Mouse (Mus musculus): ENCODE measurements at regions not wholly inside any gene's neighbourhood (a gene's known extent, or its start where the extent isn't known, plus 50 kb on each side); places are given as distances from the start of the nearest gene placed in this dataset.

DNA sequence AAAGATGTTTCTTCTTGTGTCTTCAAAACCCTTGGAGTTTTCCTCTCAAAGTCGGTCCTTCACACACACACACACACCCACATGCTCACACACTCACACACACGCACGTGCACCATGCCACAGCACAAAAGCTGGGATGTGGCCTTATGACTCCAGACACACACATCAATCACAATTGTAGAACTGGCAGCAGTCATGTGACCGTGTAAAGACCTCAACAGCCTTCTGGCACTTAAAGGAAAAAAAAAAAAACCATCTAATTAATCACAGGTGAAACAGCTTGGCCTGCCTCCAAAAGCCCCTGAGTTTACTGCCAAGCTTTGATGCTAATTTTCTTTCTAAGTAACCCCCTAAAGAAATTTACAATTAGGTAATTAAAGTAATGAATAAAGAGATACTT lies 147.1 kb downstream of the Gm45692 start:
- ATAC-seq (replicated peaks; ENCODE audit: low FRiP score) = no peak
- no peak overlapping the region for H3K4me3 ChIP-seq (replicated peaks)
- peaks cover 31% of the 10 kb centered on the region for H3K4me1 ChIP-seq
- no peaks in the 10 kb centered on the region; the same call in 1 of the 2 replicates for H3K9me3 ChIP-seq (replicated peaks)
- H3K36me3 ChIP-seq = no peaks in the 10 kb centered on the region
- no peak overlapping the region for H3K4me2 ChIP-seq
- H3K27ac ChIP-seq = no peak overlapping the region
- H3K27me3 ChIP-seq = no peaks in the 10 kb centered on the region
- WGBS = 31% methylated on average over 4 of the region's 4 CpGs
- H3K9ac ChIP-seq = no peak overlapping the region

DNA sequence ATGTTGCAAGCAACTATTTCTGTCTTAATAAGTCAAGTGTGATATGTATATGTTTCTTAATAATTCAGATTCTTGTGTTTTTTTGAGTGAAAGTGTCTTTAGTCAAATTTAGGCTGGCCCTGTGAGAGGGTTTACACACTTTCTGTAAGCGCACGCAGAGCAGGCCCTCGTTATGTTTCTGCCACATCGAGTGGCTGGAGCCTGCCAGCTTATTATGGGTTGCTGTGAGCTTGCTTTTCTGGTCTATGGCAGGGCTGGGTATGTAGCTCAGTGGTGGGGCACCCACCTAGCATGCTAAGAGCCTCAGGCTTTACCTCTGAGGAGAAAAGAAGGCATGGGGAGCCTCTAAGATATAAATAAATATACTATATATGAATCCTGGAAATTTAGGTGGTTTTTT lies 148.2 kb downstream of the Gm45692 start:
- 78% methylated on average over 4 of the region's 4 CpGs for WGBS

DNA sequence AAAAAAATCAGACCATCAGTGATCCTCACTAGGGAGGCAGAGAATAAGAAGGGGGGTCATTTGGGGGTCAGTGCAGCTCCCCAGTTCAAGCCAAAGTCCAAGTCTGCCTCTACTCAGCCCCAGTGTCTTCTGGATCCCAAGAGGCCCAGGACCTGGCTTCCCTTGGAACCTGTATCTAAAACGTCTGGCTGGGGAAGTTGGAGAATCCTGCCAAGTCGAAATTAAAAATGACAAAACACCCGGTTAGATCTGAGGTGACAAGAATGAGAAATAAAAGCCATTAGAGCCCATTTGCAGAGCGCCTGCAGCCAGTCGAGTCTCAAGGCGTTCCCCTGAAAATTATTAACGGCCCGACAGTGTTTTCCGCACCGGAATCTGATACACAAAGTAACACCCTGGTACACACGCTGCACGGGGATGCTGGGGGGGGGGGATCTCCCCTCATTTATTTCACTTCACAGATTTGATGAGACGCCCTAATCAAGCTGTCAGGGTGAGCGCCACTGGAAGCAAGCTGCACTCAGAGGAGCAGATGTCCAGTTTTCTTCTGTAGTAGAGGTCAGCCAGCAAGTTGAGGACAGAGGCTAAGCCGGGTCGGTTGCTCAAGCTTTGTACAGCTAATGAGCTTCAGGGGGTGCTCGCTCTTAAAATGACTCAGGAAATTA lies 149.5 kb downstream of the Gm45692 start:
- H3K27ac ChIP-seq = peak overlapping the region; percentile 2; the same call in 1 of the 2 replicates
- no peaks in the 10 kb centered on the region for H3K9me3 ChIP-seq (replicated peaks)
- H3K9ac ChIP-seq = no peak overlapping the region
- H3K4me3 ChIP-seq (replicated peaks) = no peak overlapping the region
- ATAC-seq (replicated peaks; ENCODE audit: low FRiP score) = no peak
- peaks cover 11% of the 10 kb centered on the region; the same call in 1 of the 2 replicates for H3K27me3 ChIP-seq
- WGBS = 17% methylated on average over 17 of the region's 17 CpGs
- H3K4me1 ChIP-seq = peaks cover 46% of the 10 kb centered on the region
- no peak overlapping the region for H3K4me2 ChIP-seq
- no peaks in the 10 kb centered on the region for H3K36me3 ChIP-seq

More for the DNA sequence above, 148.2 kb downstream of the Gm45692 start:
- no peak overlapping the region for H3K4me2 ChIP-seq
- H3K27ac ChIP-seq = no peak overlapping the region
- peaks cover 5% of the 10 kb centered on the region; the same call in 1 of the 2 replicates for H3K27me3 ChIP-seq
- H3K4me3 ChIP-seq (replicated peaks) = no peak overlapping the region
- H3K9me3 ChIP-seq (replicated peaks) = no peaks in the 10 kb centered on the region; the same call in 1 of the 2 replicates
- H3K9ac ChIP-seq = no peak overlapping the region
- H3K4me1 ChIP-seq = peaks cover 33% of the 10 kb centered on the region
- H3K36me3 ChIP-seq = no peaks in the 10 kb centered on the region
- ATAC-seq (replicated peaks; ENCODE audit: low FRiP score) = no peak

DNA sequence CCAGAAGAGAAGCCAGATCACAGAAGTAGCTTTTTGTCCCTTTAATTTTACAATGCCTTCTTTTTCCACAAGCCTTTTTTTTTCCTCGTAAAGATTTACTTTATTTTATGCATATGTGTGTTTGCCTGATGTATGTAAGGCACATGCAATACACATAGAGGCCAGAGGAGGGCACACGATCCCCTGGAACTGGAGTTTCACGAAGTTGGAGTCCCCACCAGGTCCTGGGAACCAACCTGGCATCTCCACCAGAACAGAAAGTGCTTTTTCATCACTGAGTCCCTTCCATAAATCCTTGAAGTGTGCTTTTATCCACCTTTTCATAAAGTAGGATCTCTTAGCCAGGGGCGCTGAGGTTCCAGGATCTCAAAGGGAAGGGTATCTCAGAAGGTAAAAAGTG lies 152.8 kb downstream of the Gm45692 start:
- 46% methylated on average over 4 of the region's 4 CpGs for WGBS
- ATAC-seq (replicated peaks; ENCODE audit: low FRiP score) = no peak
- Histone ChIP-seq H3K9ac (no peak overlapping the region), H3K27ac (no peak overlapping the region), H3K4me1 (peaks cover 31% of the 10 kb centered on the region), H3K4me2 (no peak overlapping the region), H3K4me3 (replicated peaks) (no peak overlapping the region), H3K9me3 (replicated peaks) (no peaks in the 10 kb centered on the region), H3K36me3 (no peaks in the 10 kb centered on the region), H3K27me3 (peaks cover 25% of the 10 kb centered on the region)

DNA sequence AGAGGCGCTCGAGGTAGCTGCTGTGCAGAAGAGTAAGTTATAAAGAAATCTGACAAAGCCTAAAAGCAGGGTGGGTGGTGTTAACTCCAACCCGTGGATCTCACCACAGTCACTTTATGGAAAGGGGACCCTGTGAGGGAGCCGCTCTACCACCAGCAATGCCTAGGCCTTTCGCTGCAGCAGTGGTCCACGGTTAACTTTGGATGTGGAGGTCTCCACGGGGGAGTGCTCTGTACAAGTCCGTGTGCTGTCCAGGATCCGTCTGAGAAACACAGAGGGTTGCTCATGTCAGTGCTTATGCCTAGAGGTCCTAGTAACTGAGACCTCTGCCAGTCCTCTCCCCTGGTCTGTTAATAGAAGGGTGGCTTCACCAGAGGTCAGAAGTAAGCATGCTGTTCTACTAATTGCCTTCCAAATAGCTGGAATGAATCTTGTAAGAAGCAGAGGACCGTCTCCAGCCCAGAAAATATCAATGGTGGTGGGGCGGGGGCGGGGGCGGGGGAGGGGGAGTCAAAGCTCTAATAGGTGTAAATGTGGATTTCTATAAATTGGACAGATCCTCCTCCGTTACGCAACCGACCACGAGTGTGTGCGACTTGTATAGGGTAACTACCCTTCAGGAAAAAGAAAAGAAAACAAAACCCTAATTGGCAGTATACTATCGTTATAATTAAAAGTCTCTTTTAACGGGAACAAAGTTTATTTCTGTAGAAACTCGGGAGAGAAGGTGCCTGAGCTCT lies 153.5 kb downstream of the Gm45692 start:
- Histone ChIP-seq H3K4me1 (peaks cover 31% of the 10 kb centered on the region), H3K9ac (no peak overlapping the region), H3K9me3 (replicated peaks) (no peaks in the 10 kb centered on the region), H3K4me2 (peak overlapping the region; percentile 35), H3K36me3 (no peaks in the 10 kb centered on the region), H3K4me3 (replicated peaks) (no peak overlapping the region), H3K27ac (no peak overlapping the region), H3K27me3 (peaks cover 25% of the 10 kb centered on the region)
- no peak for ATAC-seq (replicated peaks; ENCODE audit: low FRiP score)
- 29% methylated on average over 21 of the region's 21 CpGs for WGBS

DNA sequence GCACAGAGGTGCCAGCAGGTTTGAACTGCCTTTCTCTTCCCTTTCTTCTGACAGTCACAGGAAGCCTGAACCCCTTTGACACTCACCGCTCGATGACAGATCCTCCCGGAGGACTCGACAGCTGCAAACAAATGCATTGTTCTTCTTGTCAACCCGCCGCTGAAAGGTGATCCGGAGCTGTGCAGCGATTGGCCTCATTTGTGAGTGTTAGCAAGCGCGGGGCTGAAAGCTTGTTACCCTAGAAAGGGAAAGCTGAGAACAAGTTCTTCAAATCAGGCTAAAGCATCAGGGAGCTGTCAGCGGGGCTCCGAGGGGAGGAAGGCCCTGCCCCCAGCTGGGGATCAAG lies 154.1 kb downstream of the Gm45692 start:
- Histone ChIP-seq H3K27me3 (peaks cover 25% of the 10 kb centered on the region), H3K27ac (peak overlapping the region; percentile 29; the same call in 1 of the 2 replicates), H3K36me3 (no peaks in the 10 kb centered on the region), H3K9ac (no peak overlapping the region), H3K4me1 (peaks cover 26% of the 10 kb centered on the region), H3K9me3 (replicated peaks) (no peaks in the 10 kb centered on the region), H3K4me2 (peak overlapping the region; percentile 35), H3K4me3 (replicated peaks) (no peak overlapping the region)
- peak; percentile 58; the same call in 1 of the 2 replicates for ATAC-seq (replicated peaks; ENCODE audit: low FRiP score)
- WGBS = 1% methylated on average over 12 of the region's 12 CpGs

DNA sequence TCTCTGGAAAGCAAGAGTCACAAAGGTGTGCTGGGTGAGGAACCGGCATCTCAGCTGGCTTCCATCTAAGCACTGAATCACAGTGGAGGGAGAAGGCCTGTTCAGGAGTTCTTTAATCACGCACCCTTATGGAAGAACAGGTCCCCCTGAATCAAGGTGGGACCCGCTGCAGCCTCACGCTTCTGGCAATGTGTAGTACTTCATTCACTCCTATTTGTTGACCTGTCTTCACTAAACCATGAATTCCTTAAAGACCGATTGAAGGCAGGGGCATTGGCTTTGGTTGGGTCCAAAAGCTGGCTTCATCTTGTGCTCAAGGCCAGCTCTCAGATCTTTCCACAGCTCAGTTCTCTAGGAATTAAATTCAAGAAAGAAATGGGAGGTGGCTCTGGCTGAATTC lies 154.5 kb downstream of the Gm45692 start:
- 63% methylated on average over 5 of the region's 5 CpGs for WGBS
- H3K9me3 ChIP-seq (replicated peaks) = no peaks in the 10 kb centered on the region
- peaks cover 25% of the 10 kb centered on the region for H3K27me3 ChIP-seq
- peak overlapping the region; percentile 35 for H3K4me2 ChIP-seq
- peak overlapping the region; percentile 29; the same call in 1 of the 2 replicates for H3K27ac ChIP-seq
- ATAC-seq (replicated peaks; ENCODE audit: low FRiP score) = peak; percentile 33; the same call in 1 of the 2 replicates
- H3K4me3 ChIP-seq (replicated peaks) = no peak overlapping the region
- peaks cover 22% of the 10 kb centered on the region for H3K4me1 ChIP-seq
- H3K36me3 ChIP-seq = no peaks in the 10 kb centered on the region
- no peak overlapping the region for H3K9ac ChIP-seq

DNA sequence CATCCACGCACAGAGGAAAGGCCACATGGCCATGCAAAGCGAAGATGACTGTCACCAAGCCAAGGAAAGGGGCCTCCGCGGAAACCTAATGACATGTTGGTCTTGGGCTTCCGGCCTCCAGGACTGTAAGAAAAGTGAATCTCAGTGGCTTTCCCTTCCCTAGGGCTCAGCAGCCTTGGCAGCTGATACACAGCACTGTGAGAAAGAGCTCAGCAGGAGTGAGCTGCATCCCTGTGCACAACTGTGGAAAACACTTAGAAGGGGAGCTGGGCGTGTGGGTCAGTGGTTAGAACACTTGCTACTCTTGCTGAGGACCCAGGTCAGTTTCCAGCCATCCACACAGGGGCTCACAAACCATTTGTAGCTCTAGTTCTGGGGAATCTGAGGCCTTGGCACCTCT lies 155.1 kb downstream of the Gm45692 start:
- Histone ChIP-seq H3K27ac (no peak overlapping the region), H3K9ac (no peak overlapping the region), H3K36me3 (no peaks in the 10 kb centered on the region), H3K4me3 (replicated peaks) (no peak overlapping the region), H3K9me3 (replicated peaks) (no peaks in the 10 kb centered on the region), H3K4me1 (peaks cover 16% of the 10 kb centered on the region; the same call in 1 of the 2 replicates), H3K27me3 (peaks cover 25% of the 10 kb centered on the region), H3K4me2 (no peak overlapping the region)
- no peak for ATAC-seq (replicated peaks; ENCODE audit: low FRiP score)
- 87% methylated on average over 6 of the region's 6 CpGs for WGBS

DNA sequence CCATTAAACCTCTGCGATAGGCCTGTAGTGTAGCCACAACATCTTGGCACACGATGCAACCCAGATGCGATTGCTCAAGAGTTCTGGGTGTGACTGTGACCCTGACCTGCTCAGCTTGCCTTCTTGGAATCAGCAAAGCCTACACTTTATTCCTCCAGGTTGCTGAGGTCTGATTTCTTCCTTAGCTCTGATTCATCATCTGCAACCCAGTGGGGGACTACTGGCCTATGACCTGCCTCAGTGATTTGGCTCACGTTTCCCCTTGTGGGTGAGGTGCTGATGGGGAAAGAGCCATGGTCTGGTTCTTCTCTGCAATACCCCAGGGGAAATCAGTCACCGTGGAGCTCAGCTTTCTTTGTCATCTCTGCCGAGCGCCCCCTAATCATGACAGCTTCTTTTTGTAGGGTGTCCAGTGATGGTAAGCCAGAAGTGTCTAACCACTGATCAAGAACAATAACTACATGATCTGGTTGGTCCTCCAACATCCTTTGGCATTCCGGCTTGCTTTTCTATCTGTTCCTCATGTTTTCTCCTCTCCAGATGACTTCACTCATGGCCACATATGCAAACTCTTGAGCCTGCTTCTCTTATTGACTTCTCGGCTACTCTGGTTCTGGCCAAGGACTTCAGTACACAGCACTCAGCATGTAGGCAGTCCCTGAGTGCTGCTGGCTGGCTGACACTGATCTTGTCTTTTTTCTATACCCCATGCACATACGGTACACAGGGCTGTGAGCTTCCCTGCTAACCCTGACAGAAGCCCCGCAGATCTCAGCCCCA lies 163.0 kb downstream of the Gm45692 start:
- no peak for ATAC-seq (replicated peaks; ENCODE audit: low FRiP score)
- Histone ChIP-seq H3K4me3 (replicated peaks) (no peak overlapping the region), H3K27me3 (no peaks in the 10 kb centered on the region), H3K27ac (no peak overlapping the region), H3K36me3 (no peaks in the 10 kb centered on the region), H3K4me2 (no peak overlapping the region), H3K4me1 (peaks cover 14% of the 10 kb centered on the region), H3K9me3 (replicated peaks) (no peaks in the 10 kb centered on the region), H3K9ac (no peak overlapping the region)
- 69% methylated on average over 11 of the region's 11 CpGs for WGBS

DNA sequence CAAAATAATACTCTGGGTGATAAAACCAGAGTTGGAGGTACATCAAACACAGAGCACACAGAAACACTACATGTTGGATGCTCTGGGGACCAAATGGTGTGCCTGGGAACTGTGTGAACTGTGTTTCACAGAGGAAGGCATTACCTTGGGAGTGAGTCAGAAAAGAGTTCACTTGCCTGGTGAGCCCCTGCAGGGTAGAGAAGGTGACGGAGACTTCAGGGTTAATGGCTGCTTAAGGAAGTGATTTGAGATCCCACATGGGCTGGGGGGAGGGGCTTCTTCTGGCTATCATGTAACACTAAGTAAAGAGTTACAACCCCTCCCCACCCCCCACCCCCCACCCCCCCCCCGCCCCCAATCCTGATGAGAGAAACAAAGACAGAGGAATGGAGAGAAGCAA lies 164.6 kb downstream of the Gm45692 start:
- WGBS = 42% methylated on average over 2 of the region's 2 CpGs
- no peak overlapping the region for H3K27ac ChIP-seq
- no peaks in the 10 kb centered on the region for H3K27me3 ChIP-seq
- ATAC-seq (replicated peaks; ENCODE audit: low FRiP score) = no peak
- H3K9ac ChIP-seq = no peak overlapping the region
- no peak overlapping the region for H3K4me2 ChIP-seq
- no peaks in the 10 kb centered on the region for H3K36me3 ChIP-seq
- H3K4me1 ChIP-seq = peaks cover 20% of the 10 kb centered on the region
- H3K9me3 ChIP-seq (replicated peaks) = no peaks in the 10 kb centered on the region
- no peak overlapping the region for H3K4me3 ChIP-seq (replicated peaks)

DNA sequence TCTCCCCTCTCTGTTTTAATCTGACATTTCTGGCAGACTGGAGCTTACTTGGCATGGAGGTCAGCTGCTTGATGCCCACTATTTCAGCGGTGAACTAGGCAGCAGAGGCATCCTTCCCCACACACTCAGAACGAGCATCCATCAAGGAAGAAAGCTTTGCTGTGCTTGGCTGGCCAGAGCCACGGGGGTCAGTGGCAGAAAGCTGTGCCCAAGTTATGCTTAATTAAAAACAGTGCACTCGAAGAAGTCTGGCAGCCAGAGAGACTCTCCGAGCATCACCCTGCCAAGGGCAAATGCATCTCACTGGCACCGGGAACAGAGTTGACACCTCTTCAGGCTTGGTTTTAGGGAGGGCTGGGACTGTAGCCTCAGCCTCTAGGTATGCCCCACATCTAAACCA lies 168.3 kb downstream of the Gm45692 start:
- Histone ChIP-seq H3K36me3 (no peaks in the 10 kb centered on the region), H3K9ac (no peak overlapping the region)
- ATAC-seq (replicated peaks; ENCODE audit: low FRiP score) = no peak

DNA sequence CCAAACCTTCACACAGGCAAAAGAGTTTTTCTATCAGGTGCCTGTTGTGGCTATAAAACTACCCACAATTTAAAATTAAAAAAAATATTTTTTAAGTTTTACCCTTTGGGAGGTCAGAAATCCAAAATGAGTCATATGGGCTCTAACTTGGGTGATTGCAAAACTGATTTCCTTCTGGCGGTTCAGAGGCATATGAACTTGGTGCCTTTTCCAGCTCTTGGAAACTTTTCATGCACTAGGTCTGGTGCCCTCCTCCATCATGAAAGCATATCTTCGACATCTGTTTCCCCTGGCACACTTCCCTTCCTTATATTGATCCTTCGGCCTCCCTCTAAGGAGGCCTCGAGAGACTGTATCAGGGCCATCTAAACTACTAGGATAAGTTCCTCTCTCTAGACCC lies 168.8 kb downstream of the Gm45692 start:
- Histone ChIP-seq H3K9ac (no peak overlapping the region), H3K4me1 (peaks cover 10% of the 10 kb centered on the region), H3K36me3 (no peaks in the 10 kb centered on the region), H3K9me3 (replicated peaks) (no peaks in the 10 kb centered on the region), H3K27me3 (no peaks in the 10 kb centered on the region), H3K4me3 (replicated peaks) (no peak overlapping the region), H3K27ac (no peak overlapping the region), H3K4me2 (no peak overlapping the region)
- WGBS = 82% methylated on average over 4 of the region's 4 CpGs
- no peak for ATAC-seq (replicated peaks; ENCODE audit: low FRiP score)

More for the DNA sequence above, 168.3 kb downstream of the Gm45692 start:
- 26% methylated on average over 6 of the region's 6 CpGs for WGBS
- Histone ChIP-seq H3K4me2 (no peak overlapping the region), H3K4me3 (replicated peaks) (no peak overlapping the region), H3K27ac (no peak overlapping the region), H3K27me3 (no peaks in the 10 kb centered on the region), H3K9me3 (replicated peaks) (no peaks in the 10 kb centered on the region), H3K4me1 (peaks cover 13% of the 10 kb centered on the region)

Measured in kidney, embryonic 15.5 days (tissue).